Mouse (Mus musculus) bone marrow, adult 2 months (tissue): ENCODE data around the gene Fktn.
"Not testable (repeated sequence)": the region's sequence is repeated elsewhere in the genome, so short reads cannot be mapped to it uniquely, and the experiment has no call there.

Experiments
- CTCF ChIP-seq: fragments of 200-500 bp; IDR thresholded peaks from 2 replicates; pipeline ENCODE4 v1.5.1; 2011; ENCODE audit warnings: low read length, control low read depth; ENCODE audit not compliant: control insufficient read depth, insufficient read depth
- POLR2A ChIP-seq: fragments of 200-500 bp; IDR thresholded peaks from 2 replicates; pipeline ENCODE4 v1.6.1; 2011; ENCODE audit warnings: low read depth, mild to moderate bottlenecking, control low read depth, low read length, borderline replicate concordance; ENCODE audit not compliant: control insufficient read depth

DNA sequence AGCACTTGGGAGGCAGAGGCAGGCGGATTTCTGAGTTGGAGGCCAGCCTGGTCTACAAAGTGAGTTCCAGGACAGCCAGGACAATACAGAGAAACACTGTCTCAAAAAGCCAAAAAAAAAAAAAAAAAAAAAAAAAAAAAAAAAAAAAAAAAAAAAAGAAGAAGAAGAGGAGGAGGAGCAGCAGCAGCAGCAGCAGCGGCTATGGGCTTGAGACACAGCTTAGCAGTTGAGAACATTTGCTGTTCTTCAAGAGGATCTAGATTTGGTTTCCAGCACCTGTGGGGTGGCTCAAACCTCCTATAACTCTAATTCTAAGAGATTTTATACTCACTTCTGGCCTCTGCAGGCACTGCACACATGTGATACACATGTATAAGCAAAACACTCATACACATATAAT is 12.3 kb downstream of the Fktn start:
- TF ChIP-seq CTCF, POLR2A: not testable (repeated sequence)
